Mouse (Mus musculus) forebrain, embryonic 13.5 days (tissue): ENCODE results near the gene 1810010H24Rik. TPM values are rescaled to one million over a fixed set of nuclear protein-coding genes. Genes with fewer than 3 reads are reported as not detected.

ENCODE experiments used
- ATAC-seq: fragments of 200-750 bp; cut with Nextera tagmentation; 2 replicates; pipeline ENCODE4 v1.8.0; 2017
- H3K27ac ChIP-seq: fragments of 300-500 bp; sonication (generic); 2 replicates; pipeline ENCODE4 v1.5.1; 2015; ENCODE audit warnings: inconsistent platforms, mild to moderate bottlenecking, moderate library complexity
- H3K27me3 ChIP-seq: fragments of 300-500 bp; sonication (generic); 2 replicates; pipeline ENCODE4 v1.6.1; 2015; ENCODE audit warnings: mild to moderate bottlenecking, inconsistent platforms
- H3K36me3 ChIP-seq: fragments of 300-500 bp; sonication (generic); 2 replicates; pipeline ENCODE4 v1.6.1; 2015; ENCODE audit warnings: mild to moderate bottlenecking, inconsistent platforms; ENCODE audit not compliant: poor library complexity, severe bottlenecking
- H3K4me1 ChIP-seq: fragments of 300-500 bp; sonication (generic); 2 replicates; pipeline ENCODE4 v1.6.1; 2015; ENCODE audit warnings: inconsistent platforms
- H3K4me2 ChIP-seq: fragments of 300-500 bp; sonication (generic); 2 replicates; pipeline ENCODE4 v1.6.1; 2015; ENCODE audit warnings: inconsistent platforms, mild to moderate bottlenecking, moderate library complexity
- H3K4me3 ChIP-seq: fragments of 300-500 bp; sonication (generic); 2 replicates; pipeline ENCODE4 v1.5.1; 2015; ENCODE audit warnings: mild to moderate bottlenecking, inconsistent platforms
- H3K9ac ChIP-seq: fragments of 300-500 bp; sonication (generic); 2 replicates; pipeline ENCODE4 v1.6.1; 2015; ENCODE audit warnings: mild to moderate bottlenecking, inconsistent platforms
- H3K9me3 ChIP-seq: fragments of 300-500 bp; sonication (generic); replicated peaks from 2 replicates; pipeline ENCODE4 v1.6.1; 2016; ENCODE audit warnings: inconsistent platforms
- WGBS: fragments of 180-500 bp; shearing (Covaris S2); methylation state at CpG from one replicate; pipeline ENCODE4 v1.1.7; 2015; 5-methylcytosine and 5-hydroxymethylcytosine counted together
- polyA plus RNA-seq: library from polyadenylated mRNA; unstranded; fragments of >200 nt; fragmentation: Nextera tagmentation; extraction: Ambion mirVana; gene quantifications from 2 replicates; pipeline ENCODE4 v1.2.1, GENCODE M21; 2015

1810010H24Rik gene
- polyA plus RNA-seq, 1 experiment from 2014 or later: 2.6 TPM

- peak; percentile 96 for ATAC-seq
These were observed 26.1 kb upstream of the 1810010H24Rik start, which contains the start of gene Kpna2 for GRCm38 (mm10) chr11:106999151-106999948. Gene Kpna2, minus strand, starts transcription at chr11:106999541.

DNA sequence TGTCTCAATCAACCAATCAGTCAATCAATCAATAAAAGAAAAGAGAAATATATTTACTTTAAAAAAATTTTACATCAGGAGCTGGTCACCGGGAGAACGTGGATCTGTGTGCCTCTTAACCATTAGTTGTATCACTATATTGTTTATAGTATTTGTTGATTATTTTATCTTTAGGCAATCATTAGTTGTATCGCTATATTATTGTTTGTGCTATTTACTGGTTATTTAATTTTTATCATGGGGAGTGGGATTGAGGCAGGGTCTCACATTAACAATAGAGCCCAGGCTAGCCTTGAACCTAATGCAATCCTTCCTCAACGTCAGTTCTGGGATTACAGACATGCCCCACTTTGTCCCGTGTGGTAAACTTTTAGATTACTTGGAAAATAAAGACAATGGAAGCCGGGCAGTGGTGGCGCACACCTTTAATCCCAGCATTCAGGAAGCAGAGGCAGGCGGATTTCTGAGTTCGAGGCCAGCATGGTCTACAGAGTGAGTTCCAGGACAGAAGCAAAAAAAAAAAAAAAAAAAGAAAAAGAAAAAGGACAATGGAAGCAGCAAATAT, 25.4 kb upstream of the 1810010H24Rik start:
- peak overlapping the region; percentile 57 for H3K4me2 ChIP-seq
- 0 out of 2 replicates have a peak, but pooled peaks have one; percentile 0 for ATAC-seq
- H3K27me3 ChIP-seq: no peaks in the 10 kb centered on the region
- peak overlapping the region; percentile 58 for H3K9ac ChIP-seq
- H3K9me3 ChIP-seq: no peaks in the 10 kb centered on the region
- 80% methylated on average over 9 of the region's 9 CpGs for WGBS
- H3K36me3 ChIP-seq: peaks cover 20% of the 10 kb centered on the region
- H3K4me1 ChIP-seq: peaks cover 36% of the 10 kb centered on the region
- peak overlapping the region; percentile 81 for H3K27ac ChIP-seq
- peak overlapping the region; percentile 99 for H3K4me3 ChIP-seq

More at GRCm38 (mm10) chr11:106999151-106999948, 26.1 kb upstream of the 1810010H24Rik start, which contains the start of gene Kpna2:
- Histone ChIP-seq H3K27me3 (no peaks in the 10 kb centered on the region), H3K4me1 (peaks cover 42% of the 10 kb centered on the region), H3K4me3 (peak within 1 kb of the TSS; percentile 99), H3K36me3 (peaks cover 27% of the 10 kb centered on the region), H3K9me3 (no peaks in the 10 kb centered on the region), H3K27ac (peak within 1 kb of the TSS; percentile 81), H3K9ac (peak within 1 kb of the TSS; percentile 95), H3K4me2 (peak within 1 kb of the TSS; percentile 72)
- under 1% methylated on average over 61 of the region's 62 CpGs for WGBS

DNA sequence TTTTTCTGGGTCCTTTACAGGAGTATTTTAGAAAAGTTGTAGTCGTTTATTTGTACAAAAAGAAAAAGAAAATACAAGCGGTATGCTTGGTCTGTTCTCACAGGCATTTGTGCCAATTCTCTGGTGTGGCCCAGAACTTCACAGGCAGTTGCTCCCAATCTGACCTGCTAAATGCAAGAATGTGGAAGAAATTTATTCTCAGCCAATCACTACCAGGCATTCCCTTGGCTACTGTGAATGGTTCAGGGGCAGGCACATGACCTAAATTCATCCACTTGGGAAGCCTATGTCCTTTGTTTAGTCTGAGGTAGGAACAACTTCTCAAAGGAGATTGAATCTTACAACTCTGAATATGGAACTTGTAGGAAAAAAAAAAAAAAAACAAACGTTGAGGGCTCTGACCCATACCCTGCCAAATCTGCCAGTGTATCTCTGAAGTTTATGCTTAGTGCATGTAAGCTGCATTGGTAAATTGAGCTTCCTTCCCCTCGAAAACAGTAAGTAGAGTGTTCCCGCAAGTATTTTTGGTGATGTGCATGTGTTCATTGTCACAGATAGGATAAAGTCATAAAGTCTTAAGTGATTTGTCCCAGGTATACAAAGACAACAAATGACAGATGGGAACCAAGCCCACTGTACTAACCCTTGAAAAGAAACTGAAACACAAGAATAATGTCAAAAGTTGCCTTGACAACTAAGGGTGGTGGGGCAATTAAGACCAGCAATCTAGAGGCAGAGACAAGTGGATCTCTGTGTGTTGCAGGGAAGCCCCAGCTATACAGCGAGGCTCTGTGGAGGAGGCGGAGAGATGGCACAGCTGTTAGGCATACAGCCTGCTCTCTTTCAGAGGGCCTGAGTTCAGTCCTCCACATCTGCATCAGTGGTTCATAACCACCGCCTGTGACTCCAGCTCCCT, 23.5 kb upstream of the 1810010H24Rik start:
- Histone ChIP-seq H3K9ac (no peak overlapping the region), H3K4me2 (no peak overlapping the region), H3K4me3 (no peak overlapping the region), H3K27me3 (no peaks in the 10 kb centered on the region), H3K9me3 (no peaks in the 10 kb centered on the region), H3K27ac (peak overlapping the region; percentile 41), H3K4me1 (peaks cover 18% of the 10 kb centered on the region), H3K36me3 (peaks cover under 1% of the 10 kb centered on the region)
- no peak for ATAC-seq
- 30% methylated on average over 8 of the region's 8 CpGs for WGBS

DNA sequence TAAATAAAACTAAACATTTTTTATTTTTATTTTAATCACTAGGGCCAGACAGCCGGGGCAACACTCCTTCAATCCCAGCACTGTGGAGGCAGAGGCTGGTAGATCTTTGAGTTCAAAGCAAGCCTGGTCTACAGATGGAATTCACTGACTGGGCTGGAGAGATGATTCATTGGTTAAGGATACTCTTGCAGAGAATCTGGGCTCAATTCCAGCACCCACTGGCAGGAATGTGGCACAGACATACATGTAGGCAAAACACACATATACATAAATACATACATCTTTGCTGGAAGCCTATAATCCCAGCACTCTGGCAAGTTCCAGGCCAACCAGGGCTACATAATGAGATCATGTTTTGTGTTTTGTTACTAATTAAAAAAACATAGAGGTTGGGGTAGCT, 19.9 kb upstream of the 1810010H24Rik start:
- WGBS: 84% methylated on average over 1 of the region's 1 CpGs

GRCm38 (mm10) chr11:107010447-107010846, 15.0 kb upstream of the 1810010H24Rik start:
- Histone ChIP-seq H3K4me1 (peaks cover 11% of the 10 kb centered on the region), H3K9ac (no peak overlapping the region), H3K4me3 (no peak overlapping the region), H3K27me3 (no peaks in the 10 kb centered on the region), H3K36me3 (no peaks in the 10 kb centered on the region), H3K27ac (no peak overlapping the region), H3K4me2 (no peak overlapping the region), H3K9me3 (no peaks in the 10 kb centered on the region)
- WGBS: 96% methylated on average over 3 of the region's 3 CpGs
- no peak for ATAC-seq

More for the DNA sequence above, 19.9 kb upstream of the 1810010H24Rik start:
- no peak for ATAC-seq
- no peak overlapping the region for H3K4me3 ChIP-seq
- no peak overlapping the region for H3K4me2 ChIP-seq
- no peaks in the 10 kb centered on the region for H3K27me3 ChIP-seq
- H3K4me1 ChIP-seq: peaks cover 7% of the 10 kb centered on the region; the same call in 1 of the 2 replicates
- no peak overlapping the region for H3K9ac ChIP-seq
- no peak overlapping the region for H3K27ac ChIP-seq
- no peaks in the 10 kb centered on the region for H3K36me3 ChIP-seq
- H3K9me3 ChIP-seq: no peaks in the 10 kb centered on the region

- H3K9ac ChIP-seq: no peak overlapping the region
- H3K27ac ChIP-seq: no peak overlapping the region
- peaks cover 11% of the 10 kb centered on the region for H3K4me1 ChIP-seq
- H3K4me2 ChIP-seq: no peak overlapping the region
- H3K4me3 ChIP-seq: no peak overlapping the region
- H3K27me3 ChIP-seq: no peaks in the 10 kb centered on the region
- H3K36me3 ChIP-seq: no peaks in the 10 kb centered on the region
- H3K9me3 ChIP-seq: no peaks in the 10 kb centered on the region
- ATAC-seq: no peak
- WGBS: 81% methylated on average over 7 of the region's 7 CpGs
These were observed 14.3 kb upstream of the 1810010H24Rik start for GRCm38 (mm10) chr11:107011171-107011570.

DNA sequence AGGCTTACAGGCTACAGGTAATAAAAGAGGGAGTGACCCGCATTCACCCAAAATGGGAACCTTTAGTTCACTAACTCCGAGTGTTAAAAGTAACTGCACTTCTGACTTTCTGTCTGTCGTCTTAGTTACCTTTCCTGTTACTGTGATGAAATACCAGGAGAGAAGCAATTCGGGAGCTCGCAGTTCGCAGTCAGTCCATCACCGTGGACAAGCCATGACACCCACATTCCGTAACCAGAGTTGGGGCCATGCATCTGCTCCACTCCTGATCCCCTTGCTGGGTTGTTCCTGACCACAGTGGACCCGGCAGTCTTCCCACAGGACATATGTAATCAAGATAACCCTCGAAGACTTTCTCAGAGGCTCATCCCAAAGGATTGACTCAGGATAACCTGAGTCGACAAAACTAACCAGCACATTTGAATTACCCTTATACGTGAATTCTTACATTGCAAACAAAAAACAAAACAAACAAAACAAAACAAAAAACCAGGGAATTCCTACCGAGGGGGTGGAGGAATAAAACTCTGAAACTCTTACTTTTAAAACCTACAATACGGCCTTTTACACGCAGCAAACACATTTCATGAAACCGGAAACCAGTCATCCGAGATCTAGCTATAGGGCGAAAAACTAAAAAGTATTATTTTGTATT, 13.7 kb upstream of the 1810010H24Rik start:
- 48% methylated on average over 18 of the region's 18 CpGs for WGBS
- Histone ChIP-seq H3K9me3 (no peaks in the 10 kb centered on the region), H3K4me3 (peak overlapping the region; percentile 60), H3K4me1 (peaks cover 11% of the 10 kb centered on the region), H3K27me3 (no peaks in the 10 kb centered on the region), H3K4me2 (peak overlapping the region; percentile 65), H3K9ac (peak overlapping the region; percentile 79), H3K27ac (peak overlapping the region; percentile 90), H3K36me3 (no peaks in the 10 kb centered on the region)
- no peak for ATAC-seq

DNA sequence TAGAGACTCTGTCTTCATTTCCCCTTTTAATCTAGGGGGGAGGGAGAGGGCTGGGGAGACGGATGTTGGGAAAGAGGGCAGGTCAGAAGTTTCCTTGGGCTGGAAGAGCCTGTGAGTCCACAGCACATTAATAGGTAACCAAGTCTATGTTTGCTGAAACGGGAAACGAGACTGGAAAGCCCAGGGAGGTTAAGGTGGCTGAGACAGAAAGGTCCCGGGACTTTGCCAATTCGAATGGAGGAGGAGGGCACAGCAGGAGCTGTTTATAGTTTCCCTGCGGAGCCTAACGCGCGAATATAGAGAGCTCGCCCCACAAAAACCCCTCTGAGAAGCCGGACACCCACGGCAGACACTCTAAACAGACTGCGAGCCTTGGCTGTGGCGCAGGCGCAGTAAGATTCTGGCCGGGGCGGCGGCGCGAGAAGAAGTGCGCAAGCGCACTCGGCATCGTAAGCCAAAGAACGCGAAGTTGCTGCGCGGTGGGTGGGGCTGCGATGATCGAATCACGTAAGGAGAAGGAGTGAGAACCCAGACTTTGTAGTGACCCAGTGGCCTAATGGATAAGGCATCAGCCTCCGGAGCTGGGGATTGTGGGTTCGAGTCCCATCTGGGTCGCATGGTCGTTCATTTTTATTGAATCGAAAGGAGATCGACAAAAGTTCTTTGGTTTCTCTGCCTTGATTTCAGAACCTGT, 13.0 kb upstream of the 1810010H24Rik start:
- Histone ChIP-seq H3K27me3 (no peaks in the 10 kb centered on the region), H3K9ac (peak overlapping the region; percentile 79), H3K36me3 (no peaks in the 10 kb centered on the region), H3K9me3 (no peaks in the 10 kb centered on the region), H3K4me1 (peaks cover 11% of the 10 kb centered on the region), H3K4me2 (peak overlapping the region; percentile 65), H3K27ac (peak overlapping the region; percentile 90), H3K4me3 (peak overlapping the region; percentile 60)
- under 1% methylated on average over 37 of the region's 37 CpGs for whole genome bisulfite sequencing
- peak; percentile 97 for ATAC-seq

- no peaks in the 10 kb centered on the region for H3K36me3 ChIP-seq
These were observed 11.4 kb upstream of the 1810010H24Rik start for GRCm38 (mm10) chr11:107014020-107014585.

GRCm38 (mm10) chr11:107014597-107015309, 10.7 kb upstream of the 1810010H24Rik start:
- Histone ChIP-seq H3K9ac (no peak overlapping the region), H3K27ac (no peak overlapping the region), H3K36me3 (no peaks in the 10 kb centered on the region), H3K4me3 (no peak overlapping the region), H3K4me1 (peaks cover 11% of the 10 kb centered on the region), H3K9me3 (no peaks in the 10 kb centered on the region), H3K4me2 (no peak overlapping the region), H3K27me3 (no peaks in the 10 kb centered on the region)
- 48% methylated on average over 14 of the region's 14 CpGs for WGBS
- ATAC-seq: no peak

More at GRCm38 (mm10) chr11:107014020-107014585, 11.4 kb upstream of the 1810010H24Rik start:
- Histone ChIP-seq H3K27ac (no peak overlapping the region), H3K9ac (no peak overlapping the region), H3K4me3 (no peak overlapping the region), H3K4me1 (peaks cover 11% of the 10 kb centered on the region), H3K27me3 (no peaks in the 10 kb centered on the region), H3K9me3 (no peaks in the 10 kb centered on the region), H3K4me2 (no peak overlapping the region)
- no peak for ATAC-seq
- 80% methylated on average over 11 of the region's 11 CpGs for WGBS
